Comparison of ENCODE assay signal across 11 mouse cellular contexts in the genomic region with DNA sequence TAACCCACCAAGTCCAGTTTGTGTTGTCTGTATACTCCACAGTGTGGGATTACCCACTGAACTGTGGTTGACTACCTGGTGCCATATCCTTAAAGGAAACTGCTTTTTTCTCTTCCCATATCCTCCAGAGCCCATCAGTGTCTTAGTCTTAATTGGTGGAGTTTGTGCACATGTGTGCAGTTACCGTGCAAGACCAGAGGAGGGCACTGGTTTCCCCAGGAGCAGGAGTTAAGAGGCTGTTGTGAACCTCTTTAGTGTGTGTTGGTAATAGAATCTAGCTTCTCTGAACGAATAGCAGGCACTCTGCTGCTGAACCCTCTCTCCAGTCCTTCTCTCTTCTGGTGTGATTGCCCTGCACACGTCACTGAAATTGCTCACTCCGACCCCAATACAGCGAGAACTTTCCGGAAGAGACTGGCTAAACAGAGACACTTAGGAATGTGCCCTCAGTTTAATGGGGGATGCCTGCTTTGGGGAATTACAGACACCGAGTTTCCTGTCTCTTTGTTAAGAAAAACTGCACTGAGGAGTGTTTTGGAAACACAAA. TPM values are rescaled to one million over a fixed set of nuclear protein-coding genes. Genes with fewer than 3 reads are reported as not detected.
A peak's percentile ranks its signal among the peaks of the same experiment; 100 is the strongest.
DNase-seq lines count a peak whose midpoint lies in the region; ATAC-seq and TF ChIP-seq lines count a peak whose summit lies in the region.
"Had no signal": no experiment of that assay in that cellular context is flagged by ENCODE, and none has a peak within 500 bp of the region (broad histone marks: within the 10 kb centered on the region; RNA-seq: fewer than 3 reads in every experiment).

No protein-coding gene starts in this region.

- WGBS in hindbrain, postnatal 0 days: 81% methylated on average over 7 of the region's 7 CpGs
- 75% methylated on average over 7 of the region's 7 CpGs for WGBS in hindbrain, embryonic 13.5 days

- H3K9me3 ChIP-seq in hindbrain, postnatal 0 days (ENCODE audit: low read length): no peaks in the 10 kb centered on the region
- H3K9me3 ChIP-seq in hindbrain, embryonic 13.5 days: no peaks in the 10 kb centered on the region
- H3K9me3 ChIP-seq in E14TG2a.4 (ENCODE audit: low read length): no peaks in the 10 kb centered on the region
- H3K9me3 ChIP-seq: embryonic facial prominence, embryonic 12.5 days had no signal

- no peaks in the 10 kb centered on the region for H3K36me3 ChIP-seq in hindbrain, postnatal 0 days (ENCODE audit: insufficient read depth, low read length)
- H3K36me3 ChIP-seq in hindbrain, embryonic 13.5 days: no peaks in the 10 kb centered on the region
- no peaks in the 10 kb centered on the region for H3K36me3 ChIP-seq in E14TG2a.4 (ENCODE audit: insufficient read depth, low read length)
- H3K36me3 ChIP-seq: embryonic facial prominence, embryonic 12.5 days had no signal

- H3K27me3 ChIP-seq in hindbrain, postnatal 0 days (ENCODE audit: insufficient read depth, low read length): no peaks in the 10 kb centered on the region
- H3K27me3 ChIP-seq in hindbrain, embryonic 13.5 days: no peaks in the 10 kb centered on the region
- H3K27me3 ChIP-seq in E14TG2a.4 (ENCODE audit: insufficient read depth, low read length): 0 out of 2 replicates have a peak, but pooled peaks cover 7% of the 10 kb centered on the region
- H3K27me3 ChIP-seq: embryonic facial prominence, embryonic 12.5 days had no signal

- no peak overlapping the region for H3K4me3 ChIP-seq in hindbrain, postnatal 0 days (ENCODE audit: low read length)
- no peak overlapping the region for H3K4me3 ChIP-seq in hindbrain, embryonic 13.5 days
- H3K4me3 ChIP-seq in E14TG2a.4 (replicated peaks; ENCODE audit: low read length): no peak overlapping the region
- H3K4me3 ChIP-seq: embryonic facial prominence, embryonic 12.5 days had no signal

- no peak overlapping the region for H3K4me2 ChIP-seq in hindbrain, postnatal 0 days (ENCODE audit: low read depth, low read length)
- no peak overlapping the region for H3K4me2 ChIP-seq in hindbrain, embryonic 13.5 days
- H3K4me2 ChIP-seq: embryonic facial prominence, embryonic 12.5 days; midbrain, embryonic 11.5 days had no signal

- no peaks in the 10 kb centered on the region for H3K4me1 ChIP-seq in hindbrain, postnatal 0 days (ENCODE audit: insufficient read depth, low read length)
- H3K4me1 ChIP-seq in hindbrain, embryonic 13.5 days (replicated peaks): no peaks in the 10 kb centered on the region
- peaks cover 12% of the 10 kb centered on the region for H3K4me1 ChIP-seq in E14TG2a.4 (replicated peaks; ENCODE audit: low read depth, low read length)
- H3K4me1 ChIP-seq: embryonic facial prominence, embryonic 12.5 days had no signal

- TF ChIP-seq CTCF in hindbrain, postnatal 0 days (IDR thresholded peaks at IDR 0.05; ENCODE audit: low read depth): peak; percentile 55
- TF ChIP-seq CTCF in E14TG2a.4 (conservative IDR thresholded peaks at IDR 0.05; ENCODE audit: low read length): peak; percentile 85

- no peak overlapping the region for H3K27ac ChIP-seq in hindbrain, postnatal 0 days
- no peak overlapping the region for H3K27ac ChIP-seq in hindbrain, embryonic 13.5 days
- H3K27ac ChIP-seq: embryonic facial prominence, embryonic 12.5 days had no signal

- DNase-seq in hindbrain, postnatal 0 days (ENCODE audit: low spot score): no peak
- peak; percentile 24 for DNase-seq in WW6 (ENCODE audit: low read depth, low spot score)
- peak; percentile 63 for DNase-seq in kidney, postnatal 10 days
- DNase-seq in spleen, postnatal 14 days (ENCODE audit: low spot score in 2 of 2): no peak
- DNase-seq in right cerebral cortex, adult 18-20 months: no peak
- DNase-seq: heart, adult 11 months had no signal

- no peak overlapping the region for H3K9ac ChIP-seq in hindbrain, postnatal 0 days (replicated peaks; ENCODE audit: low read length)
- no peak overlapping the region for H3K9ac ChIP-seq in hindbrain, embryonic 13.5 days
- H3K9ac ChIP-seq: embryonic facial prominence, embryonic 12.5 days had no signal

- no peak for ATAC-seq in hindbrain, postnatal 0 days
- ATAC-seq in hindbrain, embryonic 13.5 days (ENCODE audit: low FRiP score): no peak
- ATAC-seq in megakaryocyte, adult 5-6 weeks (ENCODE audit: poor library complexity, severe bottlenecking): no peak

RNA-seq across cellular contexts. Expression of a gene that starts 39.1 kb away (rescaled TPM):
- 7.2 and 10.6 TPM in 2 replicates for total RNA-seq in hindbrain, postnatal 0 days (2014; rRNA removed)
- polyA plus RNA-seq in hindbrain, postnatal 0 days (2015; fragmentation: Nextera tagmentation; extraction: Ambion mirVana): 13.6 and 15.3 TPM in 2 replicates
- polyA plus RNA-seq in hindbrain, embryonic 13.5 days (2015; fragmentation: Nextera tagmentation; extraction: Ambion mirVana): 9.4 and 10.9 TPM in 2 replicates
- total RNA-seq in megakaryocyte, adult 5-6 weeks (2015): 3.7 and 3.8 TPM in 2 replicates
- 7.8 and 11.2 TPM in 2 replicates for total RNA-seq in megakaryocyte, adult 5-6 weeks (2017)

Comparison
In these comparisons a context has a peak if more than half of its experiments do, and no peak if none do; other contexts are left out.
1. DNase-seq: peak in WW6 (single experiment) and kidney, postnatal 10 days (single experiment); none in hindbrain, postnatal 0 days (single experiment), spleen, postnatal 14 days (0 of 2) and right cerebral cortex, adult 18-20 months (single experiment).